Mouse (Mus musculus) right cerebral cortex, postnatal 25 days (tissue): ENCODE results near the gene Rps27.
A peak's percentile ranks its signal among the peaks of the same experiment; 100 is the strongest.

ENCODE experiments used
- DNase-seq: peaks from one replicate; pipeline ENCODE4 v3.0.0; 2022

The Rps27 gene

DNA sequence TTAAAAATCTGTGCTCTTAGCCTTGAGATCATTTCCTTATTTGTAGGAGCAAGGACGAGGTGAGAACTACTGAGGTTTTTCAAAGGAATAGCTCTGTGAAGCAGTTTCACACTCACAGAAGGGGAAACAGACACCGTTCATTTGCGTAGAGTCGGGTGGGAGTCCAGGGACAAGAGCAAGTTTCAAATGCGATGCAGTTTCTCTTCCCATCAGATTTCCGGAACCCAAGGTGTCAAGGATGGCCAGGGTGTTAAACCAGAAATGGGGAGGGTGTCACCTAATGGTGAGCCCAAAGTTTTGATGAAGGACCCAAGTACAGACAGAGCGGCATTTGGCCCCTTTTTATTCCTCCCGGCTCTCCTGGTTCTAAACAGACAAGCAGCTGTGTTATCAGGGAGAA is 17.6 kb upstream of the Rps27 start:
- DNase-seq: no peak

DNA sequence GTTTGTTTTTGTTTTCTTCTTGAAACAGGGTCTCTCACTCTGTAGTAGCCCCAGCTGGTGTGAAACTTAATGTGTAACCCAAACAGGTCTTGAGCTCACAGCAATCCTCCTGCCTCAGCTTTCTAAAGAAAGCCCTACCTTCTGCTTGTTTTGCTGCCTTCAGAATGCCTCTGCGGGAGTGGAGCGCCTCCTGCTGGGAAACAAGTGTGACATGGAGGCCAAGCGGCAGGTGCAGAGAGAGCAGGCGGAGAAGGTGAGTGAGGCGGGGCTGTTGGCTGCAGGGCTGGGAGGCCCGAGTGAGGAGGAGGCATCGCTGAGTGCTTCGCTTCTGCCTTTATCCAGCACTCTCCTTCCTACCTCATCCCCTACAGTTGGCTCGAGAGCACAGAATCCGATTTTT is 10.9 kb upstream of the Rps27 start:
- no peak for DNase-seq

DNA sequence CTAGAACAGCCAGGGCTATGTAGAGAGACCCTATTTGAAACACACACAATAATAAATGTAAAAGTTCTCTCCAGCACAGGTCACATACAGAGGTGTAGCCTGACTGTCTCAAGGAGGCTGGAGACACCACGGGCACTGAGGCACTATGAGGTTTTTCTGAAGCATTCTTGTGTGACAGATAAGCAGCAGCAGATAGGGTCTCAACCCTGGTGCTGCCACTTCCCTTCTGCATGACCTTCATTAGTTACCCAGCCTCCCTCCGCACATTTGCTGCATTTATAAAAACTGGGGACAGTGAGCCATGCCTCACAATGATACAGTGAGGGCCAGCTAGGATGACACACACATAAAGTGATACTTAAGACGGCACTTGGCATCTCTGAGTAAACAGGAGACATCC is 9.5 kb upstream of the Rps27 start:
- DNase-seq: no peak

DNA sequence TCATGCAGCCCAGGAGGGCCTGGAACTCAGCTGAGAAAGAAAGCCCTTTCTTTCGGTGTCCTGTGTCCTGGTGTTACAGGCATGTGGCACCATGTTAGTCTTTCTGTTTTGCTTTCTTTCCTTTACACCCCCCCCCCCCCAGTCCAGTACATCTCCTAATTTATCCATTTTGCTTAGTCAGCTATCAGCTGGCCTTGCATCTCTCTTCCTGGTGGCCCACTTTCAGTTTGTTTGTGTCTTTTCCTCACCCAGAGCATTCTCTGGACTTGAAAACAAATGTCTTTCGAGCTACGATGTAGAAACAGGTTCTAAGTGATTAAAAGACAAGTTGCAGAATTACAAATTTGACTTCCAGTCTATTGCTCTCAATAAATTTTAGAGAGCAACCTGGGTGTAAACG is 9.0 kb upstream of the Rps27 start:
- no peak for DNase-seq

DNA sequence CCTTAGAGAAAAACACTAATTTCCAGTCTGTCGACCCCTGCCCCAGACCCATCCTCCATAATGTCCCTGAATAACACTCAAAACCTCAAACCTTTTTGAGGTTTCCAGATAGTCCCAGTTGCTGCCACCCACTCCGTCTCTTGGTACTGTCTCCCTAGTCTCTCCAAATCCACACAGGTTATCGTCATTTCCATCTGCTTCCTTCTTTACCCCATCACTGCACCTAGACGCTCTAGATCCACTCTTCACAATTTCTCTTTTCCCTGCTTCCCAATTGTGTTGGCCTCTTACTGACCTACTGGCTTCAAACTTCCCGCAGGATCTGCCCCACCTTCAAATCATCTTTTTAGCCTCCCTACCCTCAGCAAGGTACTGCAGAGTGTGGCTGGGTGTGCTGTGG is 7.7 kb upstream of the Rps27 start:
- DNase-seq: no peak

DNA sequence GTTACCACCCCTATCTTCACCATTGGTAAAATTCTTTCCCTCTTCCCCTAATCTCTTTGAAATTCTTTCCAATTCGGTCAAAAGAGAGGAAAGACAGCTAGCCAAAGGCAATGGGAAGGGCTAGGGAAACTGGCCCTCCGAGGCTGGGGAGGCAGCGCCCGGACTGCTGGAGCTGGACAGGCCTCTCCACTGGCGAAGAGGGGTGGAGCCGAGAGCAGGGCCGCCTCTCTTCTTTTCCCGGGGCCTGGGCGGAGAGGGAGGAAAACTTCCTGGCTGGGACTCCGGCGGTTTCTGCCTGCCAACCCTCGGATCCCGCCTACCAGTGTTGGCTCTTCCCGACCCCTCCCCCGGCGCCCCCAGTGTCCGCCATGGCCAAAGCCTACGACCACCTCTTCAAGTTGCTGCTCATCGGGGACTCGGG is 7.1 kb upstream of the Rps27 start:
- DNase-seq: peak; percentile 40

DNA sequence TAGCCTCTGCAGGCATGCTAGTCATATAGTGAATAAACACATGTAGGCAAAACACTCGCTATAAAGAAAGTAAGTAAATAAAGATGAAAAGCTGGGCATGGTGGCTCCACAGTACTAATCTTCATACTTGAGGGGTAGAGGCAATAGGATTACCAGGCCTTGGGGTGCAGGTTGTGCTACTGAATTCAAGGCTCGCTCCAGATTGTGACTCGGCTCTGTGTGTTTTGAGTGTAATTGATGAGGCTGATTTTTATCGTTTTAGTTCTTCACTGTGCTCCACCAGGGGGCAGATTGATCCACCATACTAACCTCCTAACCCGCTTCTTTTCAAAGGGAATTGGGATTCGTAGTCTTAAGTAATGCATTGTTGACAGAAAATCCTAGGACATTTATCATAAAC is 6.6 kb upstream of the Rps27 start:
- peak; percentile 22 for DNase-seq

DNA sequence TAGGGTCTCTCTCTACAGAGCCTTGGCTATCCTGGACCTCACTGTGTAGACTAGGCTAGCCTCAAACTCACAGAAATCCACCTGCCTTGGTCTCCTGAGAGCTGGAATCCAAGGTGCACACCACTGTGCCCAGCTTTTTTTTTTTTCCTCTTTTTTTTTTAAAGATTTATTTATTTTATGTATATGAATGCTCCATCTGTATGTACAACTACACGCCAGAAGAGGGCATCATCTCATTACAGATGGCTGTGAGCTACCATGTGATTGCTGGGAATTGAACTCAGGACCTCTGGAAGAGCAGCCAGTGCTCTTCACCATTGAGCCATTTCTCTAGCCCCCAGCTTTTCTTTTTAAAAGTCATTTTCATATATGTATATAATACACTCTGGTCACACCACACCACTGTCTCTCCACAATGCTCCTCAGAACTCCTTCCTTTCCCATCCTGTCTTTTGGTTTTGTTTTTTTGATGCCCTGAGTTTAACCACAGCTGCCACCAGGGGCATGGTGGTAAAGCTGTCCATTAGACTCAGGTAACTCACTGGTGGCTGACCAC is 2.5 kb upstream of the Rps27 start:
- no peak for DNase-seq

DNA sequence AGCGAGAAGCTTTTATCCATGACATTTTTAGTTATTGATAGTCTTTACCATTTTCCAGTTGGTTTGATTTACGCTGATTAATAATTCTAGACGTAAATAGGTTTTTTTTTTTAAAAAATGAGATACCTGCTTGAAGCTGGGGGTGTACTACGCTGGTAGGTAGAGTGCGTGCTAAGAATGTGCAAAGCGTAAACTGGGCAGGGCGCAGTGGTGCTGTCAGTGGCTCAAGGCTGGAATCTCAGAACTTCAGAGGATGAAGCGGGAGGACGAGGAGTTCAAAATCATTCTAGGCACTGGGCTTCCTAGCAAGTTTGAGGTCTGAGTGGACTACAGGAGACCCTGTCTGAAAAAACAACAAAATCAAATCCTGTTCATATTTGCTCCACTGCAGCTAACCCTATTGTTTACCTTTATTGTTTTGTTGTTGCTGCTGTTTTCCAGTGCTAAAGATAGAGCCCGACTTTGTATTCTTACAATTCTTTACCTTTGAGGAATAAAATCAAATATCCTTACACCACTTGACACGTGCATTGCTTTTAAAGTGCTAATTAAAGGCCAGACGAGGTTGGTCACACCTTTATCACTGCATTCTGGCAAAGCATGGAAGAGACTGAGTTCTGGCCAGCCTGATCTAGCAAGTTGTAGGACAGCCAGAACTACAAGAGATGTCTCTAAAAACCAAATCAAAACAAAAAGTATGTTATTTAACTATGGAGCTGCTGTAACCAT is 669 bp upstream of the Rps27 start:
- no peak for DNase-seq

DNA sequence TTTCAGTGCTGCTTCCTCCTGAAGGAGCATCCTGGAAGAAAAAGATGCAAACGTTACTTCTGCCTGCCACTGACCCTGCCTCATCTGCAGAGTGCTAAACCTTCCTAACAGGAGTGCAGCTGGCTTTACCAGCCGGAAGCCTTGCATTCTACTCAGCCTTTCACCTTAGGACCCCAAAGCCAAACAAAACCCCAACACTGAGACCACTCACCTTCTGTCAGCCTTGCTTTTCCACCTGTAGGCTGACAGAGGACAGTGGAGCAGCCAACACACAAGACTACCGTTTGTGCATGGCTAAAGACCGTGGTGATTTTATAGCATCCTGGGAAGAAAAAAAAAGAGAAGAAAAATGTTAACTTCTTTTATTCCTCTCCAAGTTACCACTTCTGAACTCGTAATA is 728 bp downstream of the Rps27 start:
- DNase-seq: no peak

DNA sequence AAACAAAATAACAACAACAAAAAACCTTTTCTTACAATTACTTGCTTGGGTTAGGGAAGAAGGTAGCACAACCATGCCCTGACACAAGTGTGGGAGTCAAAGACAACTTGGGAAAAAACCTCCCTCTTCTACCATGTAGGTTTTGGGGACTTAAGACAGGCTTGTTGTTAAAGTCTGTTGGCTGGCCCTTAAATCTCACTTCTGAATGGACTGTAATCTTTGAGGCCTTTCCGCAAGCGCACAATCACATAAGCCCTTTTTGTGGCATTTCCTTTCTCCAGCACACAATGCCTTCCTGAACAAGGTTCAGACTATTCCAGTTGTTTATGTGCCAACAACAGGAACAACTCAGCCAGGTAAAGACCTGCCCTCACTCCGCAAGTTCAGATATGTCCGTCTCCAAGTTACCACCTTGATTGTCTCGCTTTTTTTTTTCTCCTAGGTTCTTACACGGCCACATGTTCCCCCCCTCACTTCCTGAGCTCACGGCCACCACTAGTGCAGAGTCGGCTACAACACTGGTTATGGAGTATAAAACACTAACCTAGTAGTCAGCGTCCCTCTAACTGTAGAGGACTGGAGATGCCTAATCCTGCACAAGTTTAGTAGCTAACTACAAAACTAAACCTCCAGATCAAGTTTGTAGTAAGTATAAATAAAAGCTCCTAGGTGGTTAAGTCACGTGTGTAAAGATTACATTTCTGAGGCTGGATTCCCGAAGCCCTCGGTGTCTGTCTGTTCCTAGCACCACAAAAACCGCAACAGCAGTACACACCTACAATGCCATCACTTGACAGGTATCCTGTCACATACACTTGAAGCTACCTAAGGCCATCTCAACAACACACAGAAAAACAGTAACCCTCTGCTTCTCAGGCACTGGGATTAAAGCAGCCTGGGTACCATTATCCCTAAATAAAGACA is 1.7 kb downstream of the Rps27 start:
- no peak for DNase-seq

DNA sequence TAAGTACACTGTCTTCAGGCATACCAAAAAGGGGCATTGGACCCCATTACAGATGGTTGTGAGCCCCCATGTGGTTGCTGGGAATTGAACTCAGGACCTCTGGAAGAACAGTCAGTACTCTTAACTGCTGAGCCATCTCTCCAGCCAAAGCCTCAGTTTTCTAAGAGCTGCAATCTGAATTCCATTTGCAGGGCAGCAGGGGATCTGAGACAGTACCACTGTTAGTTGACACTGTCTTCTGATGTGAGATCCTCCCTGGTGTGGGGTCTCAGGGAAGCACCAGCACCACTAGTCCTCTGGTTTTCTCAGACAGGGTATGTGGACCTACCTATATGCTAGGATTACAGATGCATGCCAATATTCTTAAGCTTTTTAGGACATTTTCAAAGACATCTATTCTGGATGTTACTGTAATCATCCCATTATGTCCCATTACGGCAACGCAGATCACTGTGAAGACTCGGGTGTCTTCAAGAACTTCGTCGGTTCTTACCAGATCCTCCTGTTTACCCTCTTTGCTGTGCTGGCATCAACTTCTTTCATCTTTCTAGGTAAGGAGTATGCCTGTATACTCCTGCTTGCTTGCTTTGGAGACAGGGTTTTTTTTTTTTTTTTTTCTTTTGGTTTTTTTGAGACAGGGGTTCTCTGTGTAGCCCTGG is 3.4 kb downstream of the Rps27 start:
- no peak for DNase-seq

DNA sequence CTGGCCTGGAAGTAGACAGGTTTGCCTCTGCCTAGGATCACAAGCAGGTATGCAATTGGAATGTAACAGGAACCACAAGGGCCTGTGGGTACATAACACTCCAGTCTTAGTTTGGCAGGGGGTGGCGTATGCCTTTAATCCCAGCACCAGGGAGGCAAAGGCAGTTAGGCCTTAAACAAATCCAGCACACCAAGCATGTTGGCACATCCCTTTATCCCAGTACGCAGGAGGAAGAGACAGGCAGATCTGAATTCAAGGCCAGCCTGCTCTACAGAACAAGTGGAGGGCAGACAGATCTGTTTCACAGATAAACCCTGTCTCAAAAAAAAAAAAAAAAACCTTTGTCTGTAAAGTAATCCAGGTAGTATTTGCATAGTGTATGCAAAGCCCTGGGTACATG is 4.8 kb downstream of the Rps27 start:
- no peak for DNase-seq

DNA sequence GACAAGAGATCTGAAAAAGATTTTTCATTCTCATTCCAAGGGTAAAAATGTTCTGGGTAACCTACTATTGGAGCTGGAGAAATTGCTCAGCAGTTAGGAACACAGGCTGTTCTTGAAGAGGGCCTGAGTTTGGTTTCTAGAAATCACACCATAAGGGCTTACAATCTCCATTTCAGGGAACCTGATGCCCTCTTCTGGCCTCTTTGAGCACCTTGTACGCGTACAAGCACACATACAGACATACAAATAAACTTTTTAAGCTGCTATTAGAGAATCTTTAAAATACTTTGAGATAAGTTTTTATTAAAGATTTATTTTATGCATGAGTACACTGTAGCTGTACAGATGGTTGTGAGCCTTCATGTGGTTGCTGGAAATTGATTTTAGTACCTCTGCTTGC is 8.9 kb downstream of the Rps27 start:
- no peak for DNase-seq

DNA sequence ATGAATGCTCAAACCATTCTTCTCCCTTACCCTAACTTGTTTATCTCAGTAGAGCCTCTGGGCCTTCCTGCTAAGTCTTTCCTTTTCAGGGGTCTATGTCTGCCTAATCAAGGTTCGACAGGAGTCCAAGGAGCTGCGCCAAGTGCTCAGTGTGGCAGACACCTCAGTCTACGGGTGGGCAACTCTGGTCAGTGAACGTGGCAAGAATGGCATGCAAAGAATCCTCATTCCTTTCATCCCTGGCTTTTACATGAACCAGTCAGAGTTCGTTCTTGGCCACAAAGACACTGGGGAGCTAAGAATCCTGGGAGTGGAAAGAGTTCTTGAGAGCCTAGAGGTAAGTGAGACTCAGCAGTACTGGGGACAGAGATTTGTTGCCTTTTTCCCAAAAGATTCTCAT is 9.8 kb downstream of the Rps27 start:
- no peak for DNase-seq

DNA sequence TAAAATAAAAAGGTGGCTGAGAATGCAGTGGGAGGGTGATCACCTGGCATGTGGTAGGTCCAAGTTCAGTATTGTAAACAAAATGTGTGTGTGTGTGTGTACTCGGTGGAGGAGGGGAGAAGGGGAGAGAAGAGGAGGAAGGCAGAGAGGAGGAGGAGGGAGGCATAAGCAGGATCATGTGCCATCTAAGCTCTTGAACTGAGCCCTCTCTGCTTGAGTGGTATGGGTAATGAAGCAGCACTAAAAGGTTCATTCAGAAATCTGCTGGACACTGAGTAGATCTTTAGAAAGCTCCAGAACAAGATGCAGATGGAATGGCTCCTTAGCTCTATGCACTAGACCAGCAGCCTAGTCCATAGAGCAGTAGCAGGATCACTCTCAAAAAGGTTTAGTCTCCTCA is 10.6 kb downstream of the Rps27 start:
- DNase-seq: no peak

DNA sequence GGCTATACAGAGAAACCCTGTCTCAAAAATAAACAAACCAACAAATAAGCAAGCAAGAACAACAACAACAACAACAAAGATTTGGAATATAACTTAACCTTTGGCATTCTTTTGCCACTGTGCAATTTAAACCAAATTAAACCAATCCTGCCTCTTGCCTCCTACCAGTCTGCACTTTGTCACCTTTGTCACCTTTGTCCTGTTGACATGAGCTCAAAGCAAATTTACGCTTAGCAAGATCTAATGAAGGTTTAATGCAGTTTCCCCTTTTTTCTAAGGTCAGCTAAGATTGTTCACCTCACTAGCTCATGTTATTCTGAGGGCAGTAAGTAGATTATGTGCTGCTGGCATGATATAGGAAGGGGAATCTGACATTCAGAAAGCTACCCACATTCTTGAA is 15.9 kb downstream of the Rps27 start:
- no peak for DNase-seq

DNA sequence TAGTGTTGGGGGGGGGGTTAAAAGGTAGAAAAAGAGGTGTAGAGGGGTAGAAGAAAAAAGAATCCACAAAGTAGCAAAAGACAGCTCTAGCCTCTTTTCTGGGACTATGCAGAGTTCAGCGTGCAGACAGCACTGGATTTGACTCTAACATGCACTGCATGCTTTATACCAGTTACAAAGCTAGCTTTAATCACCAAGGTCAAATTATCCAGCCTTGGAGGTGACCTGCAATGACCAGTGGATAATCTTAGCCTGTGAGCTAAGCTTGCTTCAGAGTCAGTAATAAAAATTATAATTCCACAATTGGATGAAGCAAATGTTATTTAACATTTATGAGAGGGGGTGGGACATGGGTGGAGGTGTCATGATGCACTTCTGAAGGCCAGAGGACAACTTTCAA is 17.8 kb downstream of the Rps27 start:
- no peak for DNase-seq

DNA sequence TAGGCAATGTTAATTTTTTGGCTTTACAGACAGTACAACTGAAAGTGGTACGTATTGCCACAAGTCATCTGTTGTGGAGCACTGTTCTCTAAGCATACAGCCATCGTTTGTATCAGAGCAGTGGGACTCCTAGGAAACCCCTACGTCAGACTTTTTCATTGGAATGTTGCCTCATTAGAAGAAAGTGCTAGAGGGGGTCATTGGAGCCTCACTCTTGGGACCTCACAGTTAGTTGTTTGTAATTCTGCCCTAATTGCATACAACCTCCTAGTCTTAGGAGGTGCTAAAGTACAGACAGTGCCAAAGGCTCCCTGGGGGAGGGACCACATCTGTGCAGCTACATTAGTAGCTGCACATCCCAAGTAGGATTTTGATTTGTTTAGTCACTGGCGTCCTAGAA is 18.7 kb downstream of the Rps27 start:
- no peak for DNase-seq

DNA sequence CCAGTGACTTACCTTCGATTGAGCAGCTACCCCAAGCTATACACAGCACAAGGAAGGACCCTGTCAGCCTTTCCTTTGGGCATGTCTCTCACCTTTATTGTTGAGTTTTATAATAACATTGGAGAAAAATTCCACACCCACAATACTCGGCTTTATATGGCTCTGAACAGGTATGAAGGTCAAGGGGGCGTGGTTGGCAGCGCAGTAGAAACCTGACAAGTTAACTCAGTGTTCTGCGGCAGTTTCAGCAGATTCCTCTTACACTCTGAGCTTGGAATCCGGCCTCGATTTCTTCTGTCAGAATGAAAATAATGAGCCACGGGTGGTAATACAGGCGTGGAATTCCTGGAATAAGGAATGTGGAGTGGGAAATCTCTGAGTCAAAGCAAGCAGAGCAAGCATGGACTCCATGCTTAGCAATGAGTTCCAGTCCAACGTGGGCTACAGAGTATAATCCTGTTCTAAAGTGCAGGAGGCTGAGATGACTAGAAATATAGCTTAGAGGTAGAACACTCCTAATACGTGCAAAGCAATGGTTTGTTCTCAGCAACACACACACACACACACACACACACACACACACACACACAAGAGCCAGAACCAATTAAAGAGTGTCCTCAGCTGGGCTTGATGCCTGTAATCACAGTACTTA is 22.5 kb downstream of the Rps27 start:
- no peak for DNase-seq

DNA sequence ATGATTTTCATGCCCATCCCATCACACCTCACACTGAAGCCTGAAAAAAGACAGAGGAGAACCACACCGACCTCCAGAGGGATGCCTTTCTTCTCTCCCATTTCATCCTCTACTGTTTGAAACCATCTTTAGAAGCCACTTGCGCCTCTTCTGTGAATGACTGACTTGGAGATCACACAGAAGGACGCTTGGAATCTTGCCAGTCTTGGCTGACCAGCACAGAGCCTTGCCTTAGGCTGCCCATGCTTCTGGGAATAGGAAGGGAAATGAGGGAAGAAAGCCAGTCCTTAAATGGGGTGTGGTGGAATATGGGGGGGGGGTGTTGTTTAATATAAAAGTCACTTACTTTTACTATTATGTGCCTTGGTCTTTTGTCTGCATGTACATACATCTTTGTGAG is 29.9 kb downstream of the Rps27 start:
- no peak for DNase-seq

DNA sequence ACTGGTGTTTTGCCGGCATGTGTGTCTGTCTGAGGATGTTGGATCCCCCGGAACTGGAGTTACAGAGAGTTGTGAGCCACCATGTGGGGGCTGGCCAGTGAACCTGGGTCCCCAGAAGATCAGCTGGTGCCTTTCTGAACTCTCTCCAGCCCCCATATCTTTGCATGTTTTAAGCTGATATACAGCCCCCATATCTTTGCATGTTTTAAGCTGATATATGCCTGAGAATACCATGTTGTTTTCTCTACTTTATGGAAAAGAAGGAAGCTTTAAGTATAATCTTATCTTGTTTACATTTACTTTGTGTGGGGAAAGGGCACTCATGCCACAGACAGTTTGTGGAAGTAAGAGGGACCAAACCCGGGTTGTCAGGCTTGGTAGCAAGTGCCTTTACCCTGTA is 33.9 kb downstream of the Rps27 start:
- DNase-seq: no peak
